Mouse (Mus musculus) heart, postnatal 0 days (tissue): Measurements from ENCODE around the gene Sash3. TPM values are rescaled to one million over a fixed set of nuclear protein-coding genes. Genes with fewer than 3 reads are reported as not detected.

Experiments
- ATAC-seq: fragments of 200-750 bp; cut with Nextera tagmentation; 2 replicates; pipeline ENCODE4 v1.8.0; 2017; ENCODE audit warnings: low read depth, moderate number of reproducible peaks, moderate library complexity; ENCODE audit not compliant: insufficient read depth
- DNase-seq: peaks from one replicate; pipeline ENCODE4 v3.0.0-alpha.2; 2016; ENCODE audit warnings: low spot score
- H3K27ac ChIP-seq: fragments of 300-500 bp; sonication (generic); 2 replicates; pipeline ENCODE4 v1.5.1; 2014; ENCODE audit warnings: low read depth, mild to moderate bottlenecking
- H3K27me3 ChIP-seq: fragments of 300-500 bp; sonication (generic); 2 replicates; pipeline ENCODE4 v1.6.1; 2014; ENCODE audit warnings: low read length, mixed read lengths; ENCODE audit not compliant: control insufficient read depth, insufficient read depth
- H3K36me3 ChIP-seq: fragments of 300-500 bp; sonication (generic); replicated peaks from 2 replicates; pipeline ENCODE4 v1.6.1; 2014; ENCODE audit warnings: low read length, mixed read lengths; ENCODE audit not compliant: control insufficient read depth, insufficient read depth
- H3K4me1 ChIP-seq: fragments of 300-500 bp; sonication (generic); 2 replicates; pipeline ENCODE4 v1.6.1; 2014; ENCODE audit warnings: antibody characterized with exemption; ENCODE audit not compliant: control insufficient read depth, insufficient read depth
- H3K4me2 ChIP-seq: fragments of 300-500 bp; sonication (generic); 2 replicates; pipeline ENCODE4 v1.6.1; 2014; ENCODE audit warnings: low read depth, mild to moderate bottlenecking, low read length, moderate library complexity
- H3K4me3 ChIP-seq: fragments of 300-500 bp; sonication (generic); 2 replicates; pipeline ENCODE4 v1.5.1; 2014; ENCODE audit warnings: low read depth, low read length
- H3K9ac ChIP-seq: fragments of 300-500 bp; sonication (generic); replicated peaks from 2 replicates; pipeline ENCODE4 v1.6.1; 2014; ENCODE audit warnings: low read depth, low read length, mixed read lengths
- H3K9me3 ChIP-seq: fragments of 300-500 bp; sonication (generic); replicated peaks from 2 replicates; pipeline ENCODE4 v1.6.1; 2016; ENCODE audit warnings: low read length; ENCODE audit not compliant: control insufficient read depth
- CTCF ChIP-seq: IDR thresholded peaks from 2 replicates; pipeline ENCODE4 v1.5.1; 2016; ENCODE audit warnings: antibody characterized with exemption, control low read depth, low read depth
- EP300 ChIP-seq: IDR thresholded peaks from 2 replicates; pipeline ENCODE4 v1.6.1; 2016; ENCODE audit warnings: antibody characterized with exemption, low read depth
- WGBS: fragments of 180-500 bp; shearing (Covaris S2); extraction: QIAGEN DNeasy Blood & Tissue Kit; methylation state at CpG from one replicate; pipeline ENCODE4 v1.1.7; 2014; 5-methylcytosine and 5-hydroxymethylcytosine counted together
- polyA plus RNA-seq: library from polyadenylated mRNA; unstranded; fragments of >200 nt; fragmentation: Nextera tagmentation; extraction: Ambion mirVana; gene quantifications from 2 replicates; pipeline ENCODE4 v1.2.1, GENCODE M21; 2015
- total RNA-seq: library from RNA; depleted of rRNA; stranded (reverse); fragments of >200 nt; gene quantifications from 2 replicates; pipeline ENCODE4 v1.2.3, GENCODE M21; 2014; ENCODE audit warnings: low replicate concordance

Sash3 gene
- total and polyA plus RNA-seq, 2 experiments from 2014 or later: 0.52 to 0.61 TPM

DNA sequence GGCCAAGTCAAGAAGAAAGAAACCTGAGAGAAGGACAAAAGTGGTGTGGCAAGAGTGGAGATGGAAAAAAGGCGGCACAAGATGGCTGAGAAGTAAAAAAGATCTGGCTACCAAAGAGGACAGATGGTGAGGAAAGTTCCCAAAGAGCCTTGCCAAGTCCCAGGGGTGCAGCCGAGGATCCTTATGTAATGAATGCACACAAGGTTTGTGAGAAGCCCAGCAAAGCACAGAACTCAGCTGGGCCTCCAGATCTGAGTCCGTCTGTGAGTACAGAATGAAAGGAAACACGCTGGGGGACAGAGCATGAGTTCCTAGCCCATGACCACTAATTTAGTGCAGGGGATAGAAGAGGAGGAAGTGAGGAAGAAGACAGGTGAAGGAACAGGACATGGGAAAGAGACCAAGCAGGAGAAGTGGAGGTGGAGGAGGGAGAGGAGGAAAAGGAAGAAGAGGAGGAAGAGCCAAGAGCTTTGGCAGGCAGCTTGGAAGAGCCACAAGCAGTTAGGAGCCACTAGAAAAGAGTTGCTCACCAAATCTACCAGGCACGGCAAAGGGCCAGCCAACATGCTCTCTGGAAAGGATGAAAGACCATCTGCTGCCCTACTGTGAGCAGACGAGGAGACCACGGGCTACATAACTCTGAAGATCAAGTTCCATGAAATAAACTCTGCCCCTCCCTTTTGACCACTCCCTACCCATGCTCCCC, 41.3 kb upstream of the Sash3 start:
- H3K27me3 ChIP-seq: no peaks in the 10 kb centered on the region
- H3K9ac ChIP-seq: no peak overlapping the region
- no peaks in the 10 kb centered on the region for H3K36me3 ChIP-seq
- H3K4me1 ChIP-seq: no peaks in the 10 kb centered on the region
- H3K4me3 ChIP-seq: no peak overlapping the region
- no peak for DNase-seq
- no peak for ATAC-seq
- WGBS: 76% methylated on average over 7 of the region's 7 CpGs
- no peaks in the 10 kb centered on the region for H3K9me3 ChIP-seq
- TF ChIP-seq CTCF (no peak), EP300 (no peak)
- no peak overlapping the region for H3K27ac ChIP-seq
- H3K4me2 ChIP-seq: no peak overlapping the region

- no peak overlapping the region for H3K27ac ChIP-seq
- ATAC-seq (no peak), DNase-seq (no peak)
- no peaks in the 10 kb centered on the region for H3K4me1 ChIP-seq
- WGBS: 39% methylated on average over 3 of the region's 3 CpGs
- H3K9ac ChIP-seq: no peak overlapping the region
- H3K4me3 ChIP-seq: no peak overlapping the region
- no peaks in the 10 kb centered on the region for H3K27me3 ChIP-seq
- H3K4me2 ChIP-seq: no peak overlapping the region
- H3K9me3 ChIP-seq: no peaks in the 10 kb centered on the region
- TF ChIP-seq EP300: no peak
- no peak for TF ChIP-seq CTCF
- H3K36me3 ChIP-seq: no peaks in the 10 kb centered on the region
These were observed 40.0 kb upstream of the Sash3 start for GRCm38 (mm10) chrX:48106226-48106625.

GRCm38 (mm10) chrX:48108394-48109315, 37.6 kb upstream of the Sash3 start, which contains the start of gene Xpnpep2:
Xpnpep2 (plus strand) TSS chrX:48108725.
- no peak for ATAC-seq
- Histone ChIP-seq H3K9ac (no peak within 1 kb of the TSS), H3K9me3 (no peaks in the 10 kb centered on the region), H3K4me3 (no peak within 1 kb of the TSS), H3K27me3 (no peaks in the 10 kb centered on the region), H3K4me1 (no peaks in the 10 kb centered on the region), H3K4me2 (no peak within 1 kb of the TSS), H3K36me3 (no peaks in the 10 kb centered on the region), H3K27ac (no peak within 1 kb of the TSS)
- TF ChIP-seq EP300 (no peak), CTCF (no peak)
- WGBS: 51% methylated on average over 6 of the region's 6 CpGs
- DNase-seq: no peak

- ATAC-seq (no peak), DNase-seq (no peak)
- Histone ChIP-seq H3K4me1 (no peaks in the 10 kb centered on the region), H3K9me3 (no peaks in the 10 kb centered on the region), H3K27ac (no peak overlapping the region), H3K27me3 (no peaks in the 10 kb centered on the region), H3K9ac (no peak overlapping the region), H3K36me3 (no peaks in the 10 kb centered on the region), H3K4me2 (no peak overlapping the region), H3K4me3 (no peak overlapping the region)
- TF ChIP-seq CTCF (no peak), EP300 (no peak)
- 60% methylated on average over 3 of the region's 3 CpGs for WGBS
These were observed 37.0 kb upstream of the Sash3 start for GRCm38 (mm10) chrX:48109316-48109655.

- H3K27me3 ChIP-seq: no peaks in the 10 kb centered on the region
- ATAC-seq (no peak), DNase-seq (no peak)
- no peak overlapping the region for H3K4me2 ChIP-seq
- no peak for TF ChIP-seq CTCF
- no peak for TF ChIP-seq EP300
- no peak overlapping the region for H3K9ac ChIP-seq
- no peak overlapping the region for H3K27ac ChIP-seq
- no peak overlapping the region for H3K4me3 ChIP-seq
- H3K36me3 ChIP-seq: no peaks in the 10 kb centered on the region
- H3K4me1 ChIP-seq: no peaks in the 10 kb centered on the region
- no peaks in the 10 kb centered on the region for H3K9me3 ChIP-seq
These were observed 26.9 kb upstream of the Sash3 start for GRCm38 (mm10) chrX:48119294-48119693.
